Mouse (Mus musculus) forebrain, embryonic 16.5 days (tissue): ENCODE measurements around the gene Gna11. TPM values are rescaled to one million over a fixed set of nuclear protein-coding genes. Genes with fewer than 3 reads are reported as not detected.

Source experiments
- ATAC-seq: fragments of 200-750 bp; cut with Nextera tagmentation; 2 replicates; pipeline ENCODE4 v1.8.0; 2017; ENCODE audit warnings: mild to moderate bottlenecking, moderate library complexity
- H3K27ac ChIP-seq: fragments of 300-500 bp; sonication (generic); 2 replicates; pipeline ENCODE4 v1.5.1; 2014; ENCODE audit warnings: low read length, control low read depth
- H3K27me3 ChIP-seq: fragments of 300-500 bp; sonication (generic); replicated peaks from 2 replicates; pipeline ENCODE4 v1.6.1; 2014; ENCODE audit warnings: low read length; ENCODE audit not compliant: control insufficient read depth, insufficient read depth
- H3K36me3 ChIP-seq: fragments of 300-500 bp; sonication (generic); 2 replicates; pipeline ENCODE4 v1.6.1; 2014; ENCODE audit not compliant: control insufficient read depth, insufficient read depth
- H3K4me1 ChIP-seq: fragments of 300-500 bp; sonication (generic); replicated peaks from 2 replicates; pipeline ENCODE4 v1.6.1; 2014; ENCODE audit warnings: low read length; ENCODE audit not compliant: control insufficient read depth, insufficient read depth
- H3K4me2 ChIP-seq: fragments of 300-500 bp; sonication (generic); 2 replicates; pipeline ENCODE4 v1.6.1; 2014; ENCODE audit warnings: mild to moderate bottlenecking, low read length, control low read depth
- H3K4me3 ChIP-seq: fragments of 300-500 bp; sonication (generic); replicated peaks from 2 replicates; pipeline ENCODE4 v1.5.1; 2014; ENCODE audit warnings: mild to moderate bottlenecking, low read length, control low read depth
- H3K9ac ChIP-seq: fragments of 300-500 bp; sonication (generic); replicated peaks from 2 replicates; pipeline ENCODE4 v1.6.1; 2014; ENCODE audit warnings: low read depth, low read length, control low read depth
- H3K9me3 ChIP-seq: fragments of 300-500 bp; sonication (generic); 2 replicates; pipeline ENCODE4 v1.6.1; 2016; ENCODE audit warnings: low read length; ENCODE audit not compliant: control insufficient read depth
- WGBS: fragments of 180-500 bp; shearing (Covaris S2); extraction: QIAGEN DNeasy Blood & Tissue Kit; methylation state at CpG from one replicate; pipeline ENCODE4 v1.1.7; 2014; 5-methylcytosine and 5-hydroxymethylcytosine counted together
- polyA plus RNA-seq: library from polyadenylated mRNA; unstranded; fragments of >200 nt; fragmentation: Nextera tagmentation; extraction: Ambion mirVana; gene quantifications from 2 replicates; pipeline ENCODE4 v1.2.1, GENCODE M21; 2015

The Gna11 gene
- 106 and 112 TPM in 2 replicates for polyA plus RNA-seq

DNA sequence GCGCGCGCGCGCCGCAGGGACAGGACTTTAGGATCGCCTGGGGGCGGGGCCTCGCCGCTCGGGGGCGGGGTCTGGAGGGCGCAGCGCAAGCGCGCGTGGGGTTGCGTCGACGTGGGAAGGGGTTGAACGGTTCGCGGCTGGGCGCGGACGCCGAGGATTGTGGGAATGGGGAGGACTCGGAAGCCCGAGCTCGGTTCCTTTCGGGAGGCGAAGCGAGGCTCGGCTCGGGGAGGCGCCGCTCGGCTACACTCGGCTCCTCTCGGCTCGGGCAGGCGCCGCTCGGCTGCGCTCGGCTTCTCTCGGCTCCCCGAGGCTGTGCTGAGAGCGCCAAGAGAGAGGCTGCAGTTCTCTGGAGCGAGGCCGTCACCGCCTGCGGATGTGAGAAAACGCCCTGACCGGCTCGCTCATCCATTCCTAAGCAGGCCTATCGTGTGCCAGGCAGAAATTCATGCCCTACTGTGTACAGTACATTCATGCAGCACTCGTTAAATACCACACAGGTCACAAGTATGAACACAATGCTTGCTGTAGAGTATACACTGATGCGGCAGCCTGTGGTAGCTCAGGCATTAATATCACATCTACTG, at the start of gene Gna11:
Gene Gna11, minus strand, starts transcription at position 30 of the 587 bp plus-strand sequence.
- Histone ChIP-seq H3K4me3 (peak within 1 kb of the TSS; percentile 93), H3K36me3 (no peaks in the 10 kb centered on the region), H3K27me3 (no peaks in the 10 kb centered on the region), H3K9me3 (no peaks in the 10 kb centered on the region), H3K9ac (peak within 1 kb of the TSS; percentile 97), H3K4me2 (peak within 1 kb of the TSS; percentile 99), H3K4me1 (peaks cover 24% of the 10 kb centered on the region), H3K27ac (peak within 1 kb of the TSS; percentile 96)
- under 1% methylated on average over 49 of the region's 59 CpGs for WGBS
- ATAC-seq: peak; percentile 98

DNA sequence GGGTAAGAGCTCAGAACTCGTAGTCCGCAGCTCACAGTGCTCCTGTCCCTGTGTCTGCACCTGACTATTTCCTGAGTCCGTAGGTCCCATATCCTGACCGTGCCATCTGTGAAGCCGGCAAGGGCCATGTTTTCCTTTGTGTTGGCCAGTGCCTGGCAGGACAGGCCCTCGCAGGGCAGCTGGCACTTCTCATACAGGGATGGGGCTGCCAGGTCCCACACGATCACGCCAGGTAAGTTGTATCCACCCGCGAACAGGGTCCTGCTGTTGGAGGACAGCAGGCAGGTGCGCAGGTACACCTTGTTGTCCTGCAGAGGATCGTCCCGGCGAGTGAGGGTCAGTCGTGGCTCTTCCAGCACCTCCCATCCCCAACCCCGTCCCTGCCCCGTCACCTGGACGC, 48.9 kb upstream of the Gna11 start:
- WGBS: 76% methylated on average over 18 of the region's 18 CpGs
- Histone ChIP-seq H3K9me3 (no peaks in the 10 kb centered on the region), H3K4me2 (no peak overlapping the region), H3K36me3 (no peaks in the 10 kb centered on the region), H3K4me1 (peaks cover 26% of the 10 kb centered on the region), H3K27me3 (peaks cover 25% of the 10 kb centered on the region), H3K9ac (no peak overlapping the region), H3K4me3 (no peak overlapping the region), H3K27ac (no peak overlapping the region)
- ATAC-seq: no peak

DNA sequence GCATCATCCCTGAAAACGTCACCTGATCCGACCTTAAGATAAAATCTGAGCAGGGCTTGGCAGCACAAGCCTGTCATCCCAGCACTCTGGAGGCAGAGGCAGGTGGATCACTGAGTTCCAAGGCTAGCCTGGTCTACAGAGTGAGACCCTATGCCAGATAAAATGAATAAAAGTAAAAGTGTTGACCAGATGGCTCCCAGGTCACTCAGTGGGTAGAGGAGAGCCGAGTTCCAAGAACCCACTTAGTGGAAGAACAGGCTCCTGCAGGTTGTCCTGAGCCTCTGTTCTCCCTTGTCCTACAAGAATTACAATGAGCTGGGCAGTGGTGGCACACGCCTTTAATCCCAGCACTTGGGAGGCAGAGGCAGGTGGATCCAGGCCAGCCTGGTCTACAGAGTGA, 48.2 kb upstream of the Gna11 start:
- Histone ChIP-seq H3K4me1 (peaks cover 26% of the 10 kb centered on the region), H3K36me3 (no peaks in the 10 kb centered on the region), H3K27ac (no peak overlapping the region), H3K27me3 (peaks cover 22% of the 10 kb centered on the region), H3K9ac (no peak overlapping the region), H3K4me2 (no peak overlapping the region), H3K9me3 (no peaks in the 10 kb centered on the region), H3K4me3 (no peak overlapping the region)
- ATAC-seq: no peak
- WGBS: 73% methylated on average over 4 of the region's 4 CpGs

DNA sequence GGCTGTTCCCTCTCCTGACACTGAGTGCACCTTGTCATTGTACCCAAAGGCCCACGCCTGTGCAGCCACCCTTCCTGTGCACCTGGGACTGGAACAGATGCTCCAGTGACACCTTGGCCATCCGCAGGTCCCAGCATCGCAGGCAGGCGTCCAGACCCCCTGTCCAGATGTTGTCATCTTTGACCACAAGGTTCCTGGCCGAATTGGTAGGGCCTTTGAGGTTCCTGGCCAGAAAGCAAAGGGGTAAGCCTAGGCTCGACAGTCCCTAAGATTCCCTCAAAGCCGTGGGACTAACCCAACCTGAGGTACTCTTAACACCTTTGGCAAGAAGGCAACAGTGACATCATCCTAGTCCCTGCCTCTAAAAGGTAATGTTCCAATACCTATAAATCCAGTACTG, 47.6 kb upstream of the Gna11 start:
- 81% methylated on average over 7 of the region's 7 CpGs for WGBS
- ATAC-seq: no peak
- peaks cover 20% of the 10 kb centered on the region for H3K27me3 ChIP-seq
- peaks cover 24% of the 10 kb centered on the region for H3K4me1 ChIP-seq
- H3K27ac ChIP-seq: no peak overlapping the region
- no peaks in the 10 kb centered on the region for H3K9me3 ChIP-seq
- no peak overlapping the region for H3K4me2 ChIP-seq
- no peak overlapping the region for H3K4me3 ChIP-seq
- H3K36me3 ChIP-seq: no peaks in the 10 kb centered on the region
- no peak overlapping the region for H3K9ac ChIP-seq

DNA sequence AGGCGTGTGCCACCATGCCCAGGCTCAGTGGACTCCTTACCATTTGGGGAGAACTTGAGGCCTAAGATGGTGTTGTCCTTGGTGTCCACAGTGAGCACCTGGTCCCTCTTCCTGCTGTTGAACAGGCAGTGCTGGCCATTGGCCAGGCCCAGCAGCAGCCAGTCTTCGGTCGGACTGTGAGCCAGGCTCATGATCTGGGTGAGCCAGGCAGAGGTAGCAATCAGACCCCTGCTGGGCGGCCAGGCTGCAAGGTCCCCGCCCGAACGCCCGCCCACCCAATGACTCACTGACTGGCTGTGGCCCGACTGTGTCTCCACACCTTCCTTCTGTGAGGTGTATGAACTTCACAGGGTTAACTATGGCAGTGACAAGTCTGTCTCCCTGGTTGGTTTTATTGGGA, 46.9 kb upstream of the Gna11 start:
- Histone ChIP-seq H3K9ac (no peak overlapping the region), H3K27me3 (peaks cover 24% of the 10 kb centered on the region)

DNA sequence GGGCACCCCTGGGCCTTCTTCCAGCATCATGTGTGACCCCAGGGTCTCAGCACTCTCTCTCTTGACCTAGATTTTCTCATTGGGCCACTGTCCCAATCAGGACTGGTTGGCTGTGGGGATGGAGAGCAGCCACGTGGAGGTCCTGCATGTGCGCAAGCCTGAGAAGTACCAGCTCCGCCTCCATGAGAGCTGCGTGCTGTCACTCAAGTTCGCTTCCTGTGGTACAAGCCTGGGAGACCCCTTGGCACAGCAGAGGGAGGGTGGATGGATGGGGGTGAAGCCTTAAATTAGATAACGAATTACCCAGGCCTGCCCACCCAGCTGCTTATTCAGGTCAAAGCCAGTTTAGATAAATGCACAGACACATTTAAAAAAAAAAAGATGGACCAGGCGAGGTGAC, 43.7 kb upstream of the Gna11 start:
- no peak overlapping the region for H3K27ac ChIP-seq
- no peak overlapping the region for H3K4me3 ChIP-seq
- no peak overlapping the region for H3K9ac ChIP-seq
- peaks cover 9% of the 10 kb centered on the region for H3K27me3 ChIP-seq
- H3K9me3 ChIP-seq: no peaks in the 10 kb centered on the region
- H3K36me3 ChIP-seq: no peaks in the 10 kb centered on the region
- no peak overlapping the region for H3K4me2 ChIP-seq
- ATAC-seq: no peak
- H3K4me1 ChIP-seq: no peaks in the 10 kb centered on the region
- 66% methylated on average over 7 of the region's 7 CpGs for WGBS

More for the DNA sequence above, 46.9 kb upstream of the Gna11 start:
- no peak for ATAC-seq
- H3K27ac ChIP-seq: no peak overlapping the region
- WGBS: 71% methylated on average over 9 of the region's 9 CpGs
- no peaks in the 10 kb centered on the region for H3K36me3 ChIP-seq
- no peaks in the 10 kb centered on the region for H3K9me3 ChIP-seq
- peaks cover 16% of the 10 kb centered on the region for H3K4me1 ChIP-seq
- no peak overlapping the region for H3K4me3 ChIP-seq
- no peak overlapping the region for H3K4me2 ChIP-seq

DNA sequence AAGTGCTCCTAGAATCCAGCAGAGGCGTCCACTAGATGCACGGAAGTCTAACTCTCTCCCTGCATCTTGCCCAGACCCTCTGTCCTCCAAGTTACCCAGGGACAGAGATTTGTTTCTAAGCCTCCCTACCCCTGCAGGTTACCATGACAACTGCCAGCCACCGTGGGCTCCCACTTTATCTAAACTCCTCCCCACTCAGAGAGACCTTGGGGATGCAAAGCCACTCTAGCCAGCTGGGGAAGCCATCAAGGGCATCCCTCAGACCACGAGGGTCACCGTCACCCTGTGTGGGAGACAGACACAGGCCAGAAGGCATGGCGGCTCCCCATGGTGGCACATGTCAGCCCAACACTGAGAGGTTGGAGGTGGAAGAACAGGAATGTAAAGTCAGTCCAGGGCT, 38.4 kb upstream of the Gna11 start:
- no peaks in the 10 kb centered on the region for H3K4me1 ChIP-seq
- no peak overlapping the region for H3K4me2 ChIP-seq
- WGBS: 44% methylated on average over 6 of the region's 6 CpGs
- no peak overlapping the region for H3K27ac ChIP-seq
- ATAC-seq: no peak
- no peaks in the 10 kb centered on the region for H3K36me3 ChIP-seq
- H3K9ac ChIP-seq: no peak overlapping the region
- H3K27me3 ChIP-seq: peaks cover 16% of the 10 kb centered on the region
- H3K4me3 ChIP-seq: no peak overlapping the region
- H3K9me3 ChIP-seq: no peaks in the 10 kb centered on the region

DNA sequence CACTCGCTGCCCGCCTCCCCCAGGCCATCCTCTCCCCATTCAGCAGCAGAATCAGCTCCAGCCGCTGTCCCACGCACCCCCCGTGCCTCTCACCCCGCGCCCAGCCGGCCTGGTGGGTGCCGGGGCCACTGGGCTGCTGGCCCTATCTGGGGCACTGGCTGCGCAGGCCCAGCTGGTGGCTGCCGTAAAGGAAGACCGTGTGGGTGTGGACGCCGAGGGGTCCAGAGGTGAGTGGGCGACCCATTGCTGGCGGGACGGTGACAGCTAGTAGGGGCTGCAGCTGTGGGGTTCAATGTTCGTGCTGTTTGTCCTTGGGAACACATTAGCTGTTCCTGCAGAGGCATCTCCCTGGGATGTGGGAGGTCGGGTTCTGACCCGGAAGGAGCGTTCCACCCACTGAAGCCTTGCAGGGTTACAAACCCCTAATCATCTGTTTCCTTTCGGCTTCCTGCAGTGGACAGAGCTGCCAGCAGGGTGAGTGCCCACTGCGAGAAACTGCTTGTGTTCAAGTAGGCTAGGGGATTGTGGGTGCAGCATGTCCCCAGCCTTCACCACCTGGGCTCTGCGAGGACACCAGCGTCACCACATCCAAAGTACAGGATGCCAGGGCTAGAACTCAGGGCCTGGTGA, 35.6 kb upstream of the Gna11 start:
- peaks cover 23% of the 10 kb centered on the region for H3K27me3 ChIP-seq
- H3K27ac ChIP-seq: no peak overlapping the region
- ATAC-seq: no peak
- WGBS: 64% methylated on average over 25 of the region's 25 CpGs
- H3K36me3 ChIP-seq: no peaks in the 10 kb centered on the region
- no peak overlapping the region for H3K4me2 ChIP-seq
- peaks cover 4% of the 10 kb centered on the region for H3K4me1 ChIP-seq
- H3K9me3 ChIP-seq: no peaks in the 10 kb centered on the region
- H3K9ac ChIP-seq: no peak overlapping the region; the same call in 1 of the 2 replicates
- H3K4me3 ChIP-seq: no peak overlapping the region

DNA sequence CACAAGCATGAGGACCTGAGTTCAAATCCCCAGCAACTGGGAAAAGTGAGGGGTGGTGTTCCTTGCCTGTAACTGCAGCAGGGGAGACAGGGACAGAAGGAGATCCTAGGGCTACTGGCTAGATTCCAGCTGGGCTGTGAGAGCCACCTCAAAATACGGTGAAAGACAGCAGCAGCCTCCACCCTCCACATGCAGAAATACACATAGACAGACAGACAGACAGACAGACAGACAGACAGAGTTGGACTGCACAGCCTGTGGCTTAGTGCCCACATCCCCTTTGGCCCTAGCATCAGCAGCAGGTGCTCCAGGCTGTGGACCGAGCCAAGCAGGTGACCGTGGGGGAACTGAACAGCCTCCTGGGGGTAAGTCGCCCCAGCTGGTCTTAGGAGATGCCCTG, 35.0 kb upstream of the Gna11 start:
- WGBS: 66% methylated on average over 4 of the region's 4 CpGs
- Histone ChIP-seq H3K27ac (no peak overlapping the region), H3K9me3 (no peaks in the 10 kb centered on the region), H3K4me2 (no peak overlapping the region), H3K9ac (no peak overlapping the region; the same call in 1 of the 2 replicates), H3K4me3 (no peak overlapping the region), H3K36me3 (no peaks in the 10 kb centered on the region), H3K27me3 (peaks cover 23% of the 10 kb centered on the region), H3K4me1 (peaks cover 7% of the 10 kb centered on the region)
- no peak for ATAC-seq
